Mouse (Mus musculus): Measurements from ENCODE around the gene Nr3c2. TPM values are rescaled to one million over a fixed set of nuclear protein-coding genes. Genes with fewer than 3 reads are reported as not detected.

The Nr3c2 gene
- total RNA-seq, 2 experiments from 2014 or later: 16.9 to 24.3 TPM

DNA sequence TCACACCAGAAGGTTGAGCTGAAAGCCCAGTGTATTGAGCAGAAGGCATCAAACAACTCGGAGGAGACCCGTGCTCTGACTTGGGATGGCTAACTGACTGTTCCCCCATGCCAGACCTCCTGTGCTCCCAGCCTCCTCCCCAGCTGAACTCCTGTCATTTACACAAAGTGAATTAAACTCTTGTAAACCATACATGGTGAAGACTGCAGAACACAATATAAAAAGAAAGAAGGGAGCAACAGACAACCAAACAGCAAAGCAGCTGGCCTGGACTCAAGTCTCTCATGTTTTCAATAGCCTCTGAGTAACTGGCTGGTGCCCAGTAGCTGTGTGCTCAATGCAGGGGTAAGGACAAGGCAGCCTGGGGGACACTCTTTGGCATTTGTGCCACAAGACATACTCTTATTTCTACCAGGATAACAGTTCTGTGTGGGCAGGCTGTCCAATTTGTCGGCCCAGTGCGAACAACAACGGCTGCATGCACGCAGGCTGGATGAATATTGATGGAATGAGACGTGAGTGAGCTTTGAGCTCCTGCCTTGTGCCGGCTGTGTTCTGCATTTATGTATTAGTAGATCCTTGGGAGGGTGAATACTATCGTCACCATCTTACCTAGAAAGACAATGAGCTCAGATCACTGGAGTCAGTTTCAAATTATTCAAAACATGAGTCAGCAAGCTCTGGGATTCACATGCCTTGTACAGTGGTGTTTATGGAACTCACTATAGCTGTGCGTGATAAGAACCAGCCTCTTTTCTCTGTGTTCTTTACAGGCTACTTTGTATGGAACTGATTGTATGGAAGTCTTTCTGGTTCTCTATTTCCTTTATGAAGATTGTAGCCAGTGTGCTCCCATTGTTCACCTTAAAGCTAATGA lies 152.4 kb downstream of the Nr3c2 start:
- peak; percentile 35 for DNase-seq
- intact Hi-C loops (cut with DNase I): no loop called here

GRCm38 (mm10) chr8:77055492-77056021 lies 156.3 kb downstream of the Nr3c2 start:
- intact Hi-C loops (cut with DNase I): no loop called here
- no peak for DNase-seq

GRCm38 (mm10) chr8:77056853-77057252 lies 157.6 kb downstream of the Nr3c2 start:
- intact Hi-C loops (cut with DNase I): no loop called here
- DNase-seq: no peak

DNA sequence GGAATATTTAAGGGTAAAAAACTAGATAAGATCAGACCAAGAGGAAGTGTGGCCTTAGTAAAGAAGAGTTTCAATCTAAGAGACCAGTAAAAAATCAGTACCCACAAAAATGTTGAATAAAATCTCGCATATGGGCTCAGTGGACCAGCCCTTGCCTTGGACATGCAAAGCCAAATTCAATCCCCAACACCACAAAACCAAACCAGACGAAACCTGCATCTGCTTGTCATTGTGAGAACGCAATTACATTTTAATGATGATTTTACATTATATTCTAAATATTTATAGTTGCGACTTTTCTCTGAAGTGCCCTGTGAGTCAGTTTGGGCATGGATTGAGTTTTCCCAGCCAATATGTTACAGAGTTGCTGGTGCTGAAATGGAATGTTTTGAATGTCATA lies 183.4 kb downstream of the Nr3c2 start:
- intact Hi-C loops (cut with DNase I): no loop called here
- DNase-seq: no peak

- intact Hi-C loops (cut with DNase I): no loop called here
These were observed 186.8 kb downstream of the Nr3c2 start for GRCm38 (mm10) chr8:77086036-77086435.

GRCm38 (mm10) chr8:77096721-77097120 lies 197.5 kb downstream of the Nr3c2 start:
- intact Hi-C loops (cut with DNase I): no loop called here
- no peak for DNase-seq

More at GRCm38 (mm10) chr8:77086036-77086435, 186.8 kb downstream of the Nr3c2 start:
- DNase-seq: peak; percentile 2

- intact Hi-C loops (cut with DNase I): no loop called here
- no peak for DNase-seq
These were observed 198.9 kb downstream of the Nr3c2 start for GRCm38 (mm10) chr8:77098101-77098500.

GRCm38 (mm10) chr8:77100370-77100769 lies 201.1 kb downstream of the Nr3c2 start:
- DNase-seq: no peak
- intact Hi-C loops (cut with DNase I): no loop called here

- intact Hi-C loops (cut with DNase I): no loop called here
- no peak for DNase-seq
These were observed 203.6 kb downstream of the Nr3c2 start for GRCm38 (mm10) chr8:77102879-77103278.

- intact Hi-C loops (cut with DNase I): no loop called here
- DNase-seq: no peak
These were observed 213.5 kb downstream of the Nr3c2 start for GRCm38 (mm10) chr8:77112719-77113118.

- DNase-seq: no peak
- intact Hi-C loops (cut with DNase I): no loop called here
These were observed 215.5 kb downstream of the Nr3c2 start for GRCm38 (mm10) chr8:77114769-77115168.

GRCm38 (mm10) chr8:77116419-77117079 lies 217.3 kb downstream of the Nr3c2 start:
- intact Hi-C loops (cut with DNase I): no loop called here
- DNase-seq: no peak

GRCm38 (mm10) chr8:77120810-77121570 lies 221.7 kb downstream of the Nr3c2 start:
- intact Hi-C loops (cut with DNase I): no loop called here
- DNase-seq: no peak

GRCm38 (mm10) chr8:77121571-77121890 lies 222.3 kb downstream of the Nr3c2 start:
- peak; percentile 42 for DNase-seq
- intact Hi-C loops (cut with DNase I): no loop called here

- intact Hi-C loops (cut with DNase I): no loop called here
- DNase-seq: no peak
These were observed 223.1 kb downstream of the Nr3c2 start for GRCm38 (mm10) chr8:77122300-77122699.

- DNase-seq: no peak
- intact Hi-C loops (cut with DNase I): no loop called here
These were observed 226.5 kb downstream of the Nr3c2 start for GRCm38 (mm10) chr8:77125777-77126176.

DNA sequence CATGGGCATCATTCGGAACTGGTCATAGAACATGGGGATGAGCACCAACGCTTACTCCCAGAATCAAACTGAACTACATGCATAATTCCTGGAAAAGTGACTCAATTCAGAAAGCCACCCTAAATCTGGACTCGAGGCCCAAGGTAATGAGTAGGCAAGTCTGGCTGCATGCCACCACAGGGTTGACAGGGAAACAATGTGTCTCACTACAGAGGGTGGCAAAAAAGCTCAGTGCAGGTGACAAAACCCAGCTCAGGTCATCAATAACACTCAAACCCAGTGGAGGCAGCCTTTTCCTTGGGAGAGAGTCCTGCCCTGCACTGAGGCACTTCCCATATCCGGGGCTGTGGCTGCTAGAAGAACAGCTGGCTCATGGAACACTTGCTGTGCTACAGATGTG lies 228.8 kb downstream of the Nr3c2 start:
- no peak for DNase-seq
- intact Hi-C loops (cut with DNase I): no loop called here

DNA sequence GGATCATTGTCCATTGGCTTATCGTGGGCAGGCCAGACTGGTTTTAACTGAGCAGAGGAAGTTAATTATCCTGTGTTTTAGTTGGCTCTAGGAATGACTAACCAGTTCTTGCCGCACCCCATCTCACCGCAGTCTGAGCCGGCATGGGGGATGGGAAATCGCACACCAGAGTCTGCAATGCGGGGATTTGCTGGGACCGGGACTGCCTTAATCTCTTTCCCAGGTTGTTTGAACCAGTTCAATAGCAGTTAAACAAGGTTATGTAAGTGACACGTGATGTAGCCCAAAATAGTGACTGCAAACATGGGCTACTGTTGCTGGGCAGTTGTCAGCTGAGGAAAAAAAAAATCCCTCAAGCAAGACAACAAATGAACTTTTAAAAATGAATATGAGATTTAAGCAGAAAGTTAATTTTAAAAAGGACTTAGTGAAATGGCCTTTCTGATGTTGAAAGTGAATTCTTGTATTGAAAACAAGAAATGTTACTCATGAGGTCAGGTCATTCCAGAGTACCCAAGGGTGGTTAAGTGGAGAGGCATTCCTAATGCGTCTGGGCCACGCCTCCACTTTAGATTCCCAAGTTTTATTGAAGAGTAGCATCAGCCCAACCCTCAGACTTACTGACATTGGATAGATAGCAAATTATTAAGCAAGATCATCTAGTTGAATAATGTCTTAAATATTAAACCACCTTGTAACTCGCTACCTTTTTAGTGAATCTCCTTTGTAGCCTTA lies 233.8 kb downstream of the Nr3c2 start:
- DNase-seq: no peak
- intact Hi-C loops (cut with DNase I): no loop called here

DNA sequence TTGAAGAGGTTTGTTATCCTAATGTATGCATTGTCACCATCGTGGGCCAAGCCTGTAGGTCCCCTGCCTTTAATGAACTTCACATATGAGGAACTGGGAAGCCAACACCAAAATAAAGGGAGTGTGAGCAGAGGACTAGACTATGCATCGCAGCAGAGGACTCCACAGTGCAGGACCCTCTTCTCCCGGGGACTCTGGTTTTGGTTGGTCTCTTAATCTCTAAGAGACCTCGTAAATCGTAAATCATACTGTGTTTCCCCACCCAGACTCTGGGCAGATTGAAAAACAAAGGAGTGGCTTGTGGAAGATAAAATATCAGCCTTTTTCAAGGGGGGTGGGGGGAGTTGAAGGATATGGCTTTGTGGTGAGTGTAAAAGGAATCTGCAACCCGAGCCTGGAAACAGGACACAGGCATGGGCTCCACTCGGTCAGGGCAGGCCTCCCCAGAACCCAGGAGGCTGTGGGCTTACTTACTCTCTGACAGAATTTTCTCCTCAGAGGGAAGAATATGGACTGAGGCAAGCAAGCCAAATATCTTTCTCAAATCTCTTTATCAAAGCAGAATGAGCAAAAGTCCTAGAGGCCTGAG lies 234.6 kb downstream of the Nr3c2 start:
- intact Hi-C loops (cut with DNase I): no loop called here
- no peak for DNase-seq

DNA sequence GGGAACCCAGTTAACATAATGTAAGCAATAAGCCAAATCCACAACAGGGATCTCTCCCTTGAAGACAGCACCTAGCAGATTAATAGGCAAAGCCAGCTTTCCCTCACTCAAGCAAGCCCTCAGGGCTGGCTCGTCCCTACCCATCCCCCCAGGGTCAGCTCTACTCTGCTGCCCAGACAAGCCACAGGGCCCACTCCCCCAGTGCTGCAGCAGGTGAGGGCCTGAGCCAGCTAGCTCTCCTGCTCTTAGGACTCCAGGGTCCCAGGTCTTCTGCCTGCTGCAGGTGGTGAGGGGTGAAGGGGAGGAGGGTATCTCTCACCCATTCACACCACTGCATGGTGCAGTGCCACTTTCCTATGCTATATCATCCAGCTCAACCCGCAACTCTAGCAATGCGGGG lies 246.0 kb downstream of the Nr3c2 start:
- intact Hi-C loops (cut with DNase I): no loop called here

More for the DNA sequence above, 246.0 kb downstream of the Nr3c2 start:
- DNase-seq: no peak
